Comparison of ENCODE assay signal across 8 mouse cellular contexts in the genomic region with DNA sequence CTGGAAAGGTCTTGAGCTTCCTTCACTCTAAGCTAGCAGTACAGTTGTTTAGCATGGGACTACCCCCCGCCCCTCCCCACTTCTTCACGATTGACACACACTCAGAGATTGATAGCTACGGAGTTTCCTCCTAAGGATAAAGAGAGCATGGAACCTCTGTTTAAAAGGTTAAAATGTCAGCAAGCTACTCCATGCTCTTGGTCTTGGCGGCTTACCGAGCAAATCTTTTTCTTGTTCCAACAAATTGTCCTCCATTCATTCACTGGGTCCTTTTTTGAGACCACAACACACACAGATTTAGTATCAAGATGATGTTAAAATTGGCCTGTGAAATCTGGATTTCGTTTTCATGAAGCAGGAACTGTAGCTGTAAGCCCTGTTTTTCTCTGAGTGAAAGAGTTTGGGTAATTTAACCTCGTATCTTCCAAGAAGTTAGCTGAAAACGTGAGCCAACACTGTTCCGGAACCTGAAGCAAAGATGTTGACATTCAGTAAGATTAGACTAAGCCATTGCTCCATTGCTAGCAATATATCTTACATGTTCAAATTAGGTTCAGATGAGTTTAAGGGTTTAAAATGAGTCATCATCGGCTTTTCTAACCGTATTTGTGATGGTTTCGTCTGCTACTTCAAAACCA. TPM values are rescaled to one million over a fixed set of nuclear protein-coding genes. Genes with fewer than 3 reads are reported as not detected.
DNase-seq lines count a peak whose midpoint lies in the region; ATAC-seq and TF ChIP-seq lines count a peak whose summit lies in the region.

No protein-coding gene starts in this region.

- no peak for TF ChIP-seq POLR2A in thymus, adult 2 months (IDR thresholded peaks at IDR 0.05; ENCODE audit: control insufficient read depth, extremely low read depth, insufficient read depth, low read length, poor library complexity)

- no peak for TF ChIP-seq CTCF in thymus, adult 2 months (IDR thresholded peaks at IDR 0.05; ENCODE audit: borderline replicate concordance, control insufficient read depth, extremely low read depth, insufficient read depth, low read length, poor library complexity)

- peak overlapping the region; percentile 94 for H3K9ac ChIP-seq in hindbrain, embryonic 16.5 days (ENCODE audit: low read depth, low read length)
- peak overlapping the region; percentile 55 for H3K9ac ChIP-seq in midbrain, embryonic 16.5 days (ENCODE audit: low read depth, low read length)

- DNase-seq in cerebellum, adult 9-10 months, result peak; percentile 41
- DNase-seq in cerebellum, adult 11-12 months, result no peak
- peak; percentile 13 for DNase-seq in thymus, postnatal 14 days
- no peak for DNase-seq in thymus, adult 2 months
- DNase-seq in testis, postnatal 10 days (ENCODE audit: low spot score), result no peak
- no peak for DNase-seq in retina, postnatal 1 day

- H3K9me3 ChIP-seq in hindbrain, embryonic 16.5 days (ENCODE audit: control insufficient read depth, low read length), result no peaks in the 10 kb centered on the region
- no peaks in the 10 kb centered on the region for H3K9me3 ChIP-seq in midbrain, embryonic 16.5 days (replicated peaks; ENCODE audit: control insufficient read depth, low read length, poor library complexity, severe bottlenecking)

- H3K4me2 ChIP-seq in hindbrain, embryonic 16.5 days (ENCODE audit: low read length), result peak overlapping the region; percentile 59
- H3K4me2 ChIP-seq in midbrain, embryonic 16.5 days (ENCODE audit: low read length), result peak overlapping the region; percentile 74

- no peaks in the 10 kb centered on the region for H3K36me3 ChIP-seq in thymus, adult 2 months (ENCODE audit: control insufficient read depth, insufficient read depth, low read length)
- no peaks in the 10 kb centered on the region for H3K36me3 ChIP-seq in hindbrain, embryonic 16.5 days (ENCODE audit: control insufficient read depth, insufficient read depth, low read length)
- no peaks in the 10 kb centered on the region for H3K36me3 ChIP-seq in midbrain, embryonic 16.5 days (ENCODE audit: control insufficient read depth, insufficient read depth, low read length)

- ATAC-seq in hindbrain, embryonic 16.5 days, result no peak
- no peak for ATAC-seq in midbrain, embryonic 16.5 days

- H3K27me3 ChIP-seq in thymus, adult 2 months (ENCODE audit: control insufficient read depth, insufficient read depth, low read length), result no peaks in the 10 kb centered on the region
- no peaks in the 10 kb centered on the region for H3K27me3 ChIP-seq in hindbrain, embryonic 16.5 days (replicated peaks; ENCODE audit: control insufficient read depth, insufficient read depth, low read length)
- no peaks in the 10 kb centered on the region for H3K27me3 ChIP-seq in midbrain, embryonic 16.5 days (ENCODE audit: control insufficient read depth, insufficient read depth, low read depth, low read length)

- no peaks in the 10 kb centered on the region for H3K4me1 ChIP-seq in thymus, adult 2 months (replicated peaks; ENCODE audit: control insufficient read depth, insufficient read depth, low read length)
- H3K4me1 ChIP-seq in hindbrain, embryonic 16.5 days (ENCODE audit: control insufficient read depth, insufficient read depth, low read depth, low read length), result peaks cover 20% of the 10 kb centered on the region
- H3K4me1 ChIP-seq in midbrain, embryonic 16.5 days (ENCODE audit: control insufficient read depth, insufficient read depth, low read length), result peaks cover 26% of the 10 kb centered on the region

- WGBS in thymus, adult 2 months, result 12% methylated on average over 12 of the region's 12 CpGs
- WGBS in hindbrain, embryonic 16.5 days, result 25% methylated on average over 12 of the region's 12 CpGs
- 25% methylated on average over 12 of the region's 12 CpGs for WGBS in midbrain, embryonic 16.5 days

- no peak overlapping the region for H3K27ac ChIP-seq in thymus, adult 2 months (ENCODE audit: control insufficient read depth, insufficient read depth, low read length)
- H3K27ac ChIP-seq in hindbrain, embryonic 16.5 days (ENCODE audit: low read depth, low read length), result no peak overlapping the region
- H3K27ac ChIP-seq in midbrain, embryonic 16.5 days (ENCODE audit: low read length), result no peak overlapping the region; the same call in 1 of the 2 replicates

- no peak overlapping the region for H3K4me3 ChIP-seq in thymus, adult 2 months (ENCODE audit: control insufficient read depth, insufficient read depth, low read length)
- peak overlapping the region; percentile 99 for H3K4me3 ChIP-seq in hindbrain, embryonic 16.5 days (ENCODE audit: low read length)
- peak overlapping the region; percentile 99 for H3K4me3 ChIP-seq in midbrain, embryonic 16.5 days (ENCODE audit: low read depth, low read length)

RNA-seq across cellular contexts. Expression of a gene that starts 0.7 kb away (rescaled TPM):
- 23.4 and 26.6 TPM in 2 replicates for polyA plus RNA-seq in thymus, adult 2 months (2012; rRNA removed)
- 23.8 and 28.3 TPM in 2 replicates for polyA plus RNA-seq in hindbrain, embryonic 16.5 days (2015; fragmentation: Nextera tagmentation; extraction: Ambion mirVana)
- 26.4 and 31.8 TPM in 2 replicates for polyA plus RNA-seq in midbrain, embryonic 16.5 days (2015; fragmentation: Nextera tagmentation; extraction: Ambion mirVana)

RNA-seq across cellular contexts. Expression of a gene that starts 39.2 kb away (rescaled TPM):
- 0.22 and 0.98 TPM in 2 replicates for polyA plus RNA-seq in thymus, adult 2 months (2012; rRNA removed)
- polyA plus RNA-seq in hindbrain, embryonic 16.5 days (2015; fragmentation: Nextera tagmentation; extraction: Ambion mirVana), result 1.0 and 1.3 TPM in 2 replicates
- polyA plus RNA-seq in midbrain, embryonic 16.5 days (2015; fragmentation: Nextera tagmentation; extraction: Ambion mirVana), result 0.34 and 0.64 TPM in 2 replicates

Comparison
In these comparisons a context has a peak if more than half of its experiments do, and no peak if none do; other contexts are left out.
1. DNase-seq: peak in cerebellum, adult 9-10 months (single experiment) and thymus, postnatal 14 days (single experiment); none in cerebellum, adult 11-12 months (single experiment), thymus, adult 2 months (single experiment), testis, postnatal 10 days (single experiment) and retina, postnatal 1 day (single experiment).